Mouse (Mus musculus): ENCODE data around the gene Frrs1.

GRCm38 (mm10) chr3:116914374-116914773, 55.1 kb downstream of the Frrs1 start:
- TF ChIP-seq CTCF (IDR thresholded peaks at IDR 0.05; ENCODE audit: borderline replicate concordance, control insufficient read depth, extremely low read depth, insufficient read depth, low read length, poor library complexity) (no peak), POLR2A (IDR thresholded peaks at IDR 0.05; ENCODE audit: control insufficient read depth, extremely low read depth, insufficient read depth, low read length, poor library complexity) (no peak)
